Mouse (Mus musculus) brain, embryonic 18.5 days (tissue): Measurements from ENCODE around the gene Abhd16a.
"Not testable (repeated sequence)": the region's sequence is repeated elsewhere in the genome, so short reads cannot be mapped to it uniquely, and the experiment has no call there.

Source experiments
- DNase-seq: peaks from one replicate; pipeline ENCODE4 v3.0.0-alpha.2; 2012; ENCODE audit warnings: low read depth, low spot score

Abhd16a gene

GRCm38 (mm10) chr17:35120745-35121142 is 31.7 kb downstream of the Abhd16a start:
- DNase-seq: no peak

- peak; percentile 98 for DNase-seq
Observed at GRCm38 (mm10) chr17:35121143-35121799, 32.2 kb downstream of the Abhd16a start, which contains the start of gene Gpank1. Gene Gpank1, plus strand, starts transcription at chr17:35121455.

GRCm38 (mm10) chr17:35121871-35122303 is 32.8 kb downstream of the Abhd16a start, which contains the start of gene Csnk2b:
Gene Csnk2b, minus strand, starts transcription at chr17:35122053.
- DNase-seq: peak; percentile 68

DNA sequence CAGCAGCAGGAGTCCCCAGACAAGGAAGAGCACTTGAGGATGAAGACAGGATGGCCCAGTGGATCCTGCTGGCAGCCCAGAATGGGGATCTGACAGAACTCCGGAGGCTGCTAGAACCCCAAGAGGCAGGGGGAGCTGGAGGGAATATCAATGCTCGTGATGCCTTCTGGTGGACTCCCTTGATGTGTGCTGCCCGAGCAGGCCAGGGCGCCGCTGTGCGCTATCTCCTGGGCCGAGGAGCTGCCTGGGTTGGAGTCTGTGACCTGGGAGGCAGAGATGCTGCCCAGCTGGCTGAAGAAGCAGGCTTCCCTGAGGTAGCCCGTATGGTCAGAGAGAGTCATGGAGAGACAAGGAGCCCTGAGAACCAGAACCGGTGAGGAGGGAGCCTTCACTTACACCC is 34.2 kb downstream of the Abhd16a start:
- DNase-seq: not testable (repeated sequence)

- DNase-seq: not testable (repeated sequence)
Observed at GRCm38 (mm10) chr17:35124261-35124896, 35.3 kb downstream of the Abhd16a start.

- no peak for DNase-seq
Observed at GRCm38 (mm10) chr17:35125081-35125480, 36.0 kb downstream of the Abhd16a start.

- no peak for DNase-seq
Observed at GRCm38 (mm10) chr17:35125578-35125977, 36.5 kb downstream of the Abhd16a start.

DNA sequence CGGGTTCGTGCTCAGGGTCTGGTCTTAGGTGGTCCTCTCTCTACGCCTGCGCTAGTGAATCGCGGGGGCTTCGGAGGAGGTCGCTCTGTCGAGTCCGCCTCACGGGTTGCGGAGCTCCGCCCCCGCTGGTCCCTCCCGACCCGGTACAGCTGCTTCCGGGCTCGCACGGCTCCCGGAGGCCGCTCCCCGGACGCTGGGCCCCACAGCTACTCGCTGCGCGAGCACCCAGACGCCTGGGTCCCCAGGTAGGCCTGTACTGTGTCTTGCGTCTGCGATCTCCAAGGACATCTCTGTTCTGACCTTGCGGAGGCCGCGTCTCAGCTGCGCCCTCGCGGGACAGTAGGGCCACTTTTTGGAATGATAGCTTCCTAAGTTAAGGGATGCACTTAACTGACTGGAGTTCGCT is 37.1 kb downstream of the Abhd16a start, which contains the start of gene D17H6S53E:
Gene D17H6S53E (plus strand): TSS at position 168 of the 406 bp plus-strand sequence.
- DNase-seq: peak; percentile 49

GRCm38 (mm10) chr17:35127017-35127416 is 38.0 kb downstream of the Abhd16a start:
- no peak for DNase-seq

GRCm38 (mm10) chr17:35128996-35129395 is 39.9 kb downstream of the Abhd16a start:
- DNase-seq: no peak

- DNase-seq: no peak
Observed at GRCm38 (mm10) chr17:35131038-35131437, 42.0 kb downstream of the Abhd16a start.

- DNase-seq: no peak
Observed at GRCm38 (mm10) chr17:35131500-35132173, 42.6 kb downstream of the Abhd16a start, which contains the start of gene Apom. Gene Apom, minus strand, starts transcription at chr17:35132050.

- DNase-seq: no peak
Observed at GRCm38 (mm10) chr17:35132174-35132560, 43.1 kb downstream of the Abhd16a start.

- no peak for DNase-seq
Observed at GRCm38 (mm10) chr17:35133517-35133916, 44.5 kb downstream of the Abhd16a start.

DNA sequence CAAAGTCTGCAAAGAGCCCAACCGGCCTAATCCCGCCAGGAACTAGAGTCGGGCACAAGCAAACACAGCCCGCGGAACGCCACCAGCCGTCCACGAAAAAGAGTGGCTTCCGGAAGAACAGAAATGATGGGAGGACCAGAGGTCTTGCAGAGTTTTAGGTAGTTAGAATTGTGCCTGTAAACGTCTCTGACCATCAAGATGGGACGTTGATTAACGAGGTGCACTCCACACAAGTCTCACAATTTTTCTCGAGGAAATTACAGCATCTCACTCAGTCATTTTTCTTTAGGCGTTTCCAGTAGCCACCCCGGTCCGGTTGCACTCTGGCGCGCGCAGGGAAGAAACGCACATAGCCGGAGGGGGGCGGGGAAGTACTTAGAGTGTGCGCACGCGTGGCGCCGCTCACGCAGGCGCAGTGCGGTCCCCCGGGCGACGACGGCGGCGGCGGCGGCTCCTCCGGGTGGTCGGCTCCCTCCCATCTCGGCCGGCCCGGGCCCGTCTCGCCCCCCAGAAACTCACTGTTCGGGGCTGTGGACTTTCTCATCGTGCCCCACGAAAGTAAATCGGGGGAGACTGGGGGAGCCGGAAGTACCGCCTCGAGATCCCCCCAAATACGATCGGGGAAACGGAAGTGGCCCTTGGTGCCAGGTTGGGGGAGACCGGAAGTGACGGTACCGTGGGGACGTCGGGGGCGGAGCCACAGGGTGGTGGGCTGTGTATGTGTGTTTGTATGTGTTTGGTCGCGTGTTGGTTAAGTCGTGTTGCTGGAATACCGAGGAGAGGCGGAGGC is 45.9 kb downstream of the Abhd16a start, which contains the start of gene Bag6:
Gene Bag6 (plus strand): TSS at position 378 of the 790 bp plus-strand sequence.
- peak; percentile 92 for DNase-seq

- DNase-seq: no peak
Observed at GRCm38 (mm10) chr17:35135591-35136320, 46.7 kb downstream of the Abhd16a start.

DNA sequence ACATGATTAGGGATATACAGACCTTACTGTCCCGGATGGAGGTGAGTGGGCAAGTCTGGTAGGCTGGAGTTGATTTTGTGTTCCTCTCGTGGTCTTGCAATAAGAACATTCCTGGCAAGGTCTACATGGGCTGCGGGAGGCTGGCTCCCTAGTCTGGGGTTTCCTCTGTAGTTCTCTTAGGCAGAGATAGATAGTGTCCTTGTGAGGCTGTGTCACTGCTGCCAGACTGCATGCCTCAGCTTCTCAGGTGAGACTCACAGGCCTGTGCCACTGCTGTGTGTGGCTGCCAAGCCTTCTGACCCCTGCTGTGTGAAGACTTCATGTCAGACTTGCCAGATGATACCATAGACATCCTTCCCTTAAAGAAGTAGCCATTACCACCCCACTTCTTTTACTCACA is 50.2 kb downstream of the Abhd16a start:
- no peak for DNase-seq

DNA sequence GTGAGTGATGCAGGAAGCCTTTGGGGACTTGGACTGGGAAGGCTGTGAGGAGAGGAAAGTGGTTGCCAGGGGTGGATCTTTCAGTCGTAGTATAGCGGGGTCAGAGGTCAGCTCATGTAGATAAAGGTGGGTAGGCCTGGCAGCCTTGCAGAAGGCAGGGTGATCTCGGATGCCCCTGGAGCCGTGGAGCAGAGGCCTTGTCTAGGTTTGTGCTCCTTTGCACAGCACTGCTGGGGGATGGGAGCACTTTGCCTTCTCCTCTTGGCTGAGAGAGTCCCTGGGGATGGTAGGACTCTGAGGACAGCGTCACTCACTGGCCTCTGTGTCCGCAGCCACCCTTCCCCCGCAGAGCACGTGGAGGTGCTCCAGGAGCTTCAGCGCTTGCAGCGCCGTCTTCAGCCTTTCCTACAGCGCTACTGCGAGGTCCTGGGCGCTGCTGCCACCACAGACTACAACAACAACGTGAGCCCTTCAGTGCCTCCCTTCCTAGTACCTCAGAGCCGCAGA is 51.5 kb downstream of the Abhd16a start:
- DNase-seq: no peak

GRCm38 (mm10) chr17:35141971-35142370 is 52.9 kb downstream of the Abhd16a start:
- DNase-seq: no peak

- no peak for DNase-seq
Observed at GRCm38 (mm10) chr17:35146139-35146538, 57.1 kb downstream of the Abhd16a start.

DNA sequence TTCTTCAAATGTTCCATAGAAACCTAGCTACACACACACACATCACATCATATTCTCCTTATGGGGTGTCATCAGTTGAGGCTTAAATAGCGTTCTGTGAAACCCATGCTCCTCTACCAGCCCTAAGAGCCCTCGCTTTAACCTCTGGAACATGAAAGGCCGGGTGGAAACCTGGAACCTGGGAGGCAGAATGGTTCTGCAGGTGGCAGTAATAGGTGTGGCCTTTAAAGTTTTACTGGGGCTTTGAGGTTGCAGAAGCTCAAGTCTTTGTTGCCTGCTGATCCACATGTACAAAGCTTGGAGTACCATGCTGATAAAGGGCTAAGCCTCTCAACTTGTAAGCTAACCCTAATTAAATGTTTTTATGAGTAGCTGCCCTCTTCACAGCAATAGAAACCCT is 58.3 kb downstream of the Abhd16a start:
- DNase-seq: no peak
